Mouse (Mus musculus): Measurements from ENCODE around the gene Acot11. TPM values are rescaled to one million over a fixed set of nuclear protein-coding genes. Genes with fewer than 3 reads are reported as not detected.
"Not testable (repeated sequence)": the region's sequence is repeated elsewhere in the genome, so short reads cannot be mapped to it uniquely, and the experiment has no call there.

Gene Acot11
- polyA plus RNA-seq, 3 experiments from 2014 or later = 3.5 to 9.2 (median 5.8) TPM

GRCm38 (mm10) chr4:106810039-106810438 is 5.2 kb upstream of the Acot11 start:
- ATAC-seq = no peak

- no peak for ATAC-seq
Observed at GRCm38 (mm10) chr4:106807287-106807686, 2.5 kb upstream of the Acot11 start.

GRCm38 (mm10) chr4:106805890-106806289 is 1.1 kb upstream of the Acot11 start:
- no peak for ATAC-seq

GRCm38 (mm10) chr4:106804201-106804909 is 443 bp downstream of the Acot11 start:
- ATAC-seq = peak; percentile 98

GRCm38 (mm10) chr4:106803781-106804180 is 1.0 kb downstream of the Acot11 start:
- peak; percentile 42 for ATAC-seq

GRCm38 (mm10) chr4:106799772-106800336 is 4.9 kb downstream of the Acot11 start:
- ATAC-seq = no peak

GRCm38 (mm10) chr4:106798908-106799546 is 5.8 kb downstream of the Acot11 start:
- ATAC-seq = no peak

GRCm38 (mm10) chr4:106795289-106795688 is 9.5 kb downstream of the Acot11 start:
- ATAC-seq = no peak

GRCm38 (mm10) chr4:106794247-106794646 is 10.6 kb downstream of the Acot11 start:
- peak; percentile 98 for ATAC-seq

GRCm38 (mm10) chr4:106793826-106794225 is 11.0 kb downstream of the Acot11 start:
- not testable (repeated sequence) for ATAC-seq

GRCm38 (mm10) chr4:106792276-106792675 is 12.5 kb downstream of the Acot11 start:
- ATAC-seq = no peak

GRCm38 (mm10) chr4:106790938-106791337 is 13.9 kb downstream of the Acot11 start:
- ATAC-seq = no peak

GRCm38 (mm10) chr4:106790218-106790617 is 14.6 kb downstream of the Acot11 start:
- not testable (repeated sequence) for ATAC-seq

- no peak for ATAC-seq
Observed at GRCm38 (mm10) chr4:106789705-106790104, 15.1 kb downstream of the Acot11 start.

- no peak for ATAC-seq
Observed at GRCm38 (mm10) chr4:106788627-106789026, 16.2 kb downstream of the Acot11 start.

- peak; percentile 95 for ATAC-seq
Observed at GRCm38 (mm10) chr4:106787830-106788229, 17.0 kb downstream of the Acot11 start.

GRCm38 (mm10) chr4:106785753-106786540 is 18.9 kb downstream of the Acot11 start:
- ATAC-seq = peak; percentile 21

- no peak for ATAC-seq
Observed at GRCm38 (mm10) chr4:106785345-106785744, 19.5 kb downstream of the Acot11 start.

- ATAC-seq = no peak
Observed at GRCm38 (mm10) chr4:106784806-106785205, 20.0 kb downstream of the Acot11 start.

GRCm38 (mm10) chr4:106783137-106783536 is 21.7 kb downstream of the Acot11 start:
- no peak for ATAC-seq

- ATAC-seq = no peak
Observed at GRCm38 (mm10) chr4:106780045-106780444, 24.8 kb downstream of the Acot11 start.

GRCm38 (mm10) chr4:106778116-106778788 is 26.5 kb downstream of the Acot11 start:
- ATAC-seq = no peak

Measured in inflammation-experienced regulatory T-cells, adult 6 months (primary cell).